Comparison of ENCODE assay signal across 8 mouse cellular contexts in genomic region chr7:46640062-46640461, GRCm38 (mm10). TPM values are rescaled to one million over a fixed set of nuclear protein-coding genes. Genes with fewer than 3 reads are reported as not detected.
A peak's percentile ranks its signal among the peaks of the same experiment; 100 is the strongest.
DNase-seq lines count a peak whose midpoint lies in the region; ATAC-seq and TF ChIP-seq lines count a peak whose summit lies in the region.

No protein-coding gene starts in this region.

- peak overlapping the region; percentile 31 for H3K9ac ChIP-seq in liver, adult 2 months (ENCODE audit: low read depth, low read length)
- peak overlapping the region; percentile 73 for H3K9ac ChIP-seq in embryonic facial prominence, embryonic 14.5 days (ENCODE audit: low read depth, low read length)
- H3K9ac ChIP-seq in limb, embryonic 12.5 days (replicated peaks), result no peak overlapping the region; the same call in 1 of the 2 replicates

- H3K36me3 ChIP-seq in liver, adult 2 months (ENCODE audit: control insufficient read depth, insufficient read depth, low read length), result no peaks in the 10 kb centered on the region
- H3K36me3 ChIP-seq in embryonic facial prominence, embryonic 14.5 days (ENCODE audit: control insufficient read depth, insufficient read depth, low read length), result no peaks in the 10 kb centered on the region
- no peaks in the 10 kb centered on the region for H3K36me3 ChIP-seq in limb, embryonic 12.5 days

- no peak for TF ChIP-seq POLR2A in liver, adult 2 months (IDR thresholded peaks at IDR 0.05; ENCODE audit: extremely low read depth, insufficient read depth, low read length)

- intact Hi-C loops in left cerebral cortex, postnatal 4 days (cut with DNase I), result loop anchor here (10.0 kb wide), 1 partner anchor 125 kb away; no protein-coding TSS in a partner anchor

- no peaks in the 10 kb centered on the region; the same call in 1 of the 2 replicates for H3K4me1 ChIP-seq in liver, adult 2 months (ENCODE audit: control insufficient read depth, insufficient read depth, low read length)
- H3K4me1 ChIP-seq in embryonic facial prominence, embryonic 14.5 days (ENCODE audit: control insufficient read depth, insufficient read depth, low read length), result peaks cover 11% of the 10 kb centered on the region
- H3K4me1 ChIP-seq in limb, embryonic 12.5 days (replicated peaks), result peaks cover 9% of the 10 kb centered on the region; the same call in 1 of the 2 replicates

- H3K27ac ChIP-seq in liver, adult 2 months (replicated peaks; ENCODE audit: insufficient read depth, low read depth, low read length), result no peak overlapping the region
- no peak overlapping the region for H3K27ac ChIP-seq in embryonic facial prominence, embryonic 14.5 days (replicated peaks; ENCODE audit: low read depth, low read length)
- no peak overlapping the region for H3K27ac ChIP-seq in limb, embryonic 12.5 days

- 15% methylated on average over 17 of the region's 17 CpGs for WGBS in liver, adult 2 months
- 20% methylated on average over 17 of the region's 17 CpGs for WGBS in embryonic facial prominence, embryonic 14.5 days
- WGBS in limb, embryonic 12.5 days, result 24% methylated on average over 17 of the region's 17 CpGs

- peak overlapping the region; percentile 80 for H3K4me3 ChIP-seq in liver, adult 2 months (ENCODE audit: insufficient read depth, low read depth, low read length)
- peak overlapping the region; percentile 71 for H3K4me3 ChIP-seq in embryonic facial prominence, embryonic 14.5 days (ENCODE audit: low read depth, low read length)
- peak overlapping the region; percentile 66 for H3K4me3 ChIP-seq in limb, embryonic 12.5 days (replicated peaks)

- no peaks in the 10 kb centered on the region for H3K27me3 ChIP-seq in liver, adult 2 months (ENCODE audit: control insufficient read depth, insufficient read depth, low read length)
- no peaks in the 10 kb centered on the region for H3K27me3 ChIP-seq in embryonic facial prominence, embryonic 14.5 days (replicated peaks; ENCODE audit: control insufficient read depth, insufficient read depth, low read length)
- H3K27me3 ChIP-seq in limb, embryonic 12.5 days, result peaks cover 13% of the 10 kb centered on the region; the same call in 1 of the 2 replicates

- ATAC-seq in embryonic facial prominence, embryonic 14.5 days (ENCODE audit: low read depth), result 0 out of 2 replicates have a peak, but pooled peaks have one; percentile 1
- no peak for ATAC-seq in limb, embryonic 12.5 days (ENCODE audit: insufficient number of reproducible peaks, insufficient read depth, low FRiP score, low TSS enrichment, low read depth)
- 0 out of 2 replicates have a peak, but pooled peaks have one; percentile 3 for ATAC-seq in neutrophil, adult 5-6 weeks (ENCODE audit: extremely low read depth, insufficient number of reproducible peaks, low FRiP score, poor library complexity, severe bottlenecking)

- no peak for TF ChIP-seq CTCF in liver, adult 2 months (IDR thresholded peaks at IDR 0.05; ENCODE audit: low read depth, low read length)

- H3K4me2 ChIP-seq in embryonic facial prominence, embryonic 14.5 days (ENCODE audit: low read depth, low read length), result peak overlapping the region; percentile 92
- peak overlapping the region; percentile 84 for H3K4me2 ChIP-seq in limb, embryonic 12.5 days

- DNase-seq in liver, adult 2 months (ENCODE audit: extremely low read depth, low read depth, low spot score), result no peak
- DNase-seq in liver, result no peak
- no peak for DNase-seq in embryonic facial prominence, embryonic 14.5 days (ENCODE audit: low spot score)
- no peak for DNase-seq in left cerebral cortex, postnatal 4 days
- no peak for DNase-seq in adrenal gland, adult 18-20 months (ENCODE audit: low spot score in 2 of 2)
- DNase-seq in adrenal gland, adult (ENCODE audit: inconsistent age in 2 of 2, low spot score in 1 of 2), result no peak

- H3K9me3 ChIP-seq in embryonic facial prominence, embryonic 14.5 days (ENCODE audit: control insufficient read depth, low read length), result no peaks in the 10 kb centered on the region
- no peaks in the 10 kb centered on the region for H3K9me3 ChIP-seq in limb, embryonic 12.5 days

- no peaks in the 10 kb centered on the region for H3K79me2 ChIP-seq in liver, adult 2 months (ENCODE audit: control insufficient read depth, insufficient read depth, low read length)

RNA-seq across cellular contexts. Expression of gene Sergef, which starts 0.5 kb away (rescaled TPM):
- 4.9 and 6.6 TPM in 2 replicates for total RNA-seq in liver, adult 2 months (2014; rRNA removed)
- 5.4 and 7.5 TPM in 2 replicates for polyA plus RNA-seq in liver, adult 2 months (2012; rRNA removed)
- 12.3 and 14.3 TPM in 2 replicates for polyA plus RNA-seq in embryonic facial prominence, embryonic 14.5 days (2014; fragmentation: Nextera tagmentation; extraction: Ambion mirVana)
- polyA plus RNA-seq in limb, embryonic 12.5 days (2016; fragmentation: Nextera tagmentation; extraction: Ambion mirVana), result 11.1 and 12.1 TPM in 2 replicates
- 13.6 and 15.3 TPM in 2 replicates for total RNA-seq in neutrophil, adult 5-6 weeks (2017)
- total RNA-seq in left cerebral cortex, postnatal 4 days (2021), result 10 to 100 TPM; 62.2 to 69.4 TPM
- total RNA-seq in adrenal gland, adult 18-20 months (2021), result 10 to 100 TPM; 22.1 to 22.9 TPM

RNA-seq across cellular contexts. Expression of gene Tph1, which starts 32.3 kb away (rescaled TPM):
- total RNA-seq in liver, adult 2 months (2014; rRNA removed), result not detected in 2 replicates
- not detected in 2 replicates for polyA plus RNA-seq in liver, adult 2 months (2012; rRNA removed)
- polyA plus RNA-seq in embryonic facial prominence, embryonic 14.5 days (2014; fragmentation: Nextera tagmentation; extraction: Ambion mirVana), result 0.83 and 1.9 TPM in 2 replicates
- polyA plus RNA-seq in limb, embryonic 12.5 days (2016; fragmentation: Nextera tagmentation; extraction: Ambion mirVana), result not detected in 2 replicates
- total RNA-seq in neutrophil, adult 5-6 weeks (2017), result not detected in 2 replicates
- total RNA-seq in left cerebral cortex, postnatal 4 days (2021), result under 1 TPM; 0.64 to 0.74 TPM
- total RNA-seq in adrenal gland, adult 18-20 months (2021), result under 1 TPM in 1 of 2 experiments, not detected in 1; 0.45 TPM
